Mouse (Mus musculus) hindbrain, embryonic 15.5 days (tissue): Measurements from ENCODE around the gene Thsd4. TPM values are rescaled to one million over a fixed set of nuclear protein-coding genes. Genes with fewer than 3 reads are reported as not detected.
A peak's percentile ranks its signal among the peaks of the same experiment; 100 is the strongest.

ENCODE experiments used
- ATAC-seq: fragments of 200-750 bp; cut with Nextera tagmentation; 2 replicates; pipeline ENCODE4 v1.8.0; 2017; ENCODE audit warnings: low read depth, moderate number of reproducible peaks, moderate TSS enrichment; ENCODE audit not compliant: low FRiP score
- H3K27ac ChIP-seq: fragments of 300-500 bp; sonication (generic); replicated peaks from 2 replicates; pipeline ENCODE4 v1.5.1; 2015; ENCODE audit warnings: mild to moderate bottlenecking, inconsistent platforms
- H3K27me3 ChIP-seq: fragments of 300-500 bp; sonication (generic); 2 replicates; pipeline ENCODE4 v1.6.1; 2015; ENCODE audit warnings: control low read depth, inconsistent platforms
- H3K36me3 ChIP-seq: fragments of 300-500 bp; sonication (generic); 2 replicates; pipeline ENCODE4 v1.6.1; 2015; ENCODE audit warnings: control low read depth, inconsistent platforms
- H3K4me1 ChIP-seq: fragments of 300-500 bp; sonication (generic); replicated peaks from 2 replicates; pipeline ENCODE4 v1.6.1; 2015; ENCODE audit warnings: control low read depth, inconsistent platforms
- H3K4me2 ChIP-seq: fragments of 300-500 bp; sonication (generic); 2 replicates; pipeline ENCODE4 v1.6.1; 2015; ENCODE audit warnings: moderate library complexity, mild to moderate bottlenecking, inconsistent platforms
- H3K4me3 ChIP-seq: fragments of 300-500 bp; sonication (generic); 2 replicates; pipeline ENCODE4 v1.5.1; 2015; ENCODE audit warnings: mild to moderate bottlenecking, inconsistent platforms
- H3K9ac ChIP-seq: fragments of 300-500 bp; sonication (generic); 2 replicates; pipeline ENCODE4 v1.6.1; 2015; ENCODE audit warnings: inconsistent platforms
- H3K9me3 ChIP-seq: fragments of 300-500 bp; sonication (generic); 2 replicates; pipeline ENCODE4 v1.6.1; 2016; ENCODE audit warnings: control low read depth, inconsistent platforms
- WGBS: fragments of 180-500 bp; shearing (Covaris S2); methylation state at CpG from one replicate; pipeline ENCODE4 v1.1.7; 2015; 5-methylcytosine and 5-hydroxymethylcytosine counted together
- polyA plus RNA-seq: library from polyadenylated mRNA; unstranded; fragments of >200 nt; fragmentation: Nextera tagmentation; extraction: Ambion mirVana; gene quantifications from 2 replicates; pipeline ENCODE4 v1.2.1, GENCODE M21; 2015

The Thsd4 gene
- polyA plus RNA-seq, 1 experiment from 2014 or later, result 5.2 TPM

DNA sequence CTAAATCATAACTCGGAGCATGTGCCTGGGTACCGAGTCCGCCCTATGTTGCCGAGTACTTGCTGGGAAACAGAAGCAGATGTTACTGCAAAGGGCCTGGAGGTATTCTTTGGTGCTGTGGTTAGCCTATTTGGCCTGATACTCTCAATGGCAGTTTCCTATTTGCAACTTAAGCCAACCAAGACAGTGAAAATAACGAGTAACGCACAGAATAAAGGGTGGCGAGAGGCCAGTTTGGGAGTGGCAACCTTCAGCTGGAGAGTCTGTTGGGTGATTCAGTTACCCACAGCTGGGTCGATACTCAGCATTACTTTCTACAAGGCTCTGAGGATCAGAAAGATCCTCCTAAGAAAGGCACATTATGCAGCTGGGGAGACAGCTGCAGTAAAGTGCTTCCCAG, 81.3 kb downstream of the Thsd4 start:
- H3K27ac ChIP-seq, result no peak overlapping the region
- 82% methylated on average over 8 of the region's 8 CpGs for WGBS
- ATAC-seq, result no peak

DNA sequence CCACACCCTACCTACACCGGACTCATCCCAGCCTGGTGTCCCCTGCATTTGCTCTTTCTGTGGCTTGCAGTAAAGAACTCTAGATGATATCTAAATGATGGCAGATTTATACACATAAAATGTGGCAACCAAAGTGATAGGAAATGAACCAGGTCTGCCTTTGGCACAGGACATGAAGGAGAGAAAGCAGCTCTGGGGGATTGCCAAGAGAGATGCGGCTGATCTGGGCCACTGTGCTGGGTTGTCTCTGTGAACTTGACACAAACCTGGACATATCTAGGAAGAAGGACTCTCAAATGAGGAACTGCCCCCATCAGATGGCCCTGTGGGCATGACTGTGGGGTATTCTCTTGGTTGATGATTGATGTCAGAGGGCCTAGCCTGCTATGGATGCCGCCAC, 85.6 kb downstream of the Thsd4 start:
- no peak overlapping the region for H3K27ac ChIP-seq
- no peaks in the 10 kb centered on the region for H3K4me1 ChIP-seq
- ATAC-seq, result no peak
- H3K9ac ChIP-seq, result no peak overlapping the region
- 90% methylated on average over 3 of the region's 3 CpGs for WGBS
- no peak overlapping the region for H3K4me2 ChIP-seq
- no peak overlapping the region for H3K4me3 ChIP-seq
- H3K9me3 ChIP-seq, result no peaks in the 10 kb centered on the region
- H3K27me3 ChIP-seq, result no peaks in the 10 kb centered on the region
- no peaks in the 10 kb centered on the region for H3K36me3 ChIP-seq

More for the DNA sequence above, 81.3 kb downstream of the Thsd4 start:
- Histone ChIP-seq H3K4me1 (no peaks in the 10 kb centered on the region), H3K9me3 (no peaks in the 10 kb centered on the region), H3K27me3 (no peaks in the 10 kb centered on the region), H3K4me3 (no peak overlapping the region), H3K4me2 (no peak overlapping the region), H3K9ac (no peak overlapping the region), H3K36me3 (no peaks in the 10 kb centered on the region)

DNA sequence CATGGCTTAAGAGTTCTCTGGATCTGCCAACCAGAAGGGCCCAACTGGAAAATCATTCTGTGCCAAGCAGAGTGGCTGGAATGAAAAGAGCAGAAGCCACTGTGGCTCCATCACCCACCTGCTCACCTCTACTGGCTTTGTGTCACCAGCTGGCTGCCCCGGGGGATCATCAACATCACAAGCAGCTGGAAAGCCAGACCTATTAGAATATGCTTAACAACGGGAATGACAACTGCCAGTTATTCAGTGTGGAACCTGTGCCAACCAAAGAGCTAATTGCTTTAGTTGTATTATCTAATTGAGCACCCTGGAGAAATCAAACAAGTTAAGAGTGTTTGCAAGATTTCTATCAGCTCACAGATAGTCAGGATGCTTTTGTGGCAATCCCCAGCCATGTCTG, 87.8 kb downstream of the Thsd4 start:
- H3K27ac ChIP-seq, result no peak overlapping the region
- WGBS, result 18% methylated on average over 2 of the region's 2 CpGs

DNA sequence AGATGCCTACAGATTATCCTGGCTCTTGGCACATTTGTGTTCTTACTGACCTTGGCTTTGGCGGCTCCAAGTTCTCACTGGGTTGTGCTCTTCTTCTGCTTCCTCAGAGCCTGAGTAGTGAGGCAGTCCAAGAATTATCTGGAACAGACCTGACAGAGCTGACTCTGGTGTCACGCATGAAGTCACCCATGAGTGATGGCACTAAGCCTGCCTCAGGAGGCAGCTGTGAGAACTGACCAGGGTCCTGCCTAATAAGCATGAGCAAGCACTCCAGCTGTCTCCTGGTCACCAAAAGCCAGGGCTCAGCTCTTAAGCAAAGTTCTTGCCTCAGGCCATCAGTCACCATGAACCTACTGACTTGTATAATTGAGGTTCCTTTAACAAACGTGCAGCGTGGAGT, 89.9 kb downstream of the Thsd4 start:
- H3K36me3 ChIP-seq, result no peaks in the 10 kb centered on the region
- H3K4me2 ChIP-seq, result no peak overlapping the region
- no peaks in the 10 kb centered on the region; the same call in 1 of the 2 replicates for H3K27me3 ChIP-seq
- no peaks in the 10 kb centered on the region for H3K9me3 ChIP-seq
- no peaks in the 10 kb centered on the region for H3K4me1 ChIP-seq
- H3K4me3 ChIP-seq, result no peak overlapping the region
- no peak overlapping the region for H3K9ac ChIP-seq
- H3K27ac ChIP-seq, result no peak overlapping the region
- 88% methylated on average over 4 of the region's 4 CpGs for WGBS
- ATAC-seq, result no peak

More for the DNA sequence above, 87.8 kb downstream of the Thsd4 start:
- Histone ChIP-seq H3K9ac (no peak overlapping the region), H3K27me3 (no peaks in the 10 kb centered on the region), H3K4me2 (no peak overlapping the region), H3K36me3 (no peaks in the 10 kb centered on the region), H3K9me3 (no peaks in the 10 kb centered on the region), H3K4me3 (no peak overlapping the region), H3K4me1 (no peaks in the 10 kb centered on the region)
- ATAC-seq, result no peak

DNA sequence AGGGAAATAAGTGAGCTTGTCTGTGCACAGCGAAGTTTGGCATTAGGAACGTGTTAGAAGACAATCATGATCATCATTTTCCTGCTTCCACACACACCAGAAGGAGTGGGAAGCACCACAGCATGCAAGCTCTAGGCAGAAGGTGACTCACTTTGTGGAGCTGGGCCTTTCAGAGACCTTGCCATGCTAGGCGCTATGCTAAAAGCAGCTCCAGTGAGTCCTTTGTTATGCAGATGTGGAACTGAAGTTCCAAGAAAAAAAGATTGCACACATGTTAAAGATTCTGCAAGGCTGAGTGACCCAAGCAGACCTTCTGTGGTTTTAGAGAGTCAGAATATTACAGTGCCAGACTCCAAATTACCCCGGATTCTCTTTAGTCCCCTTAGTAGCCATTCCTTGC, 91.8 kb downstream of the Thsd4 start:
- Histone ChIP-seq H3K9me3 (no peaks in the 10 kb centered on the region), H3K36me3 (no peaks in the 10 kb centered on the region), H3K9ac (no peak overlapping the region), H3K27ac (no peak overlapping the region), H3K4me2 (no peak overlapping the region), H3K27me3 (no peaks in the 10 kb centered on the region; the same call in 1 of the 2 replicates), H3K4me1 (no peaks in the 10 kb centered on the region), H3K4me3 (no peak overlapping the region)
- ATAC-seq, result no peak
- 46% methylated on average over 4 of the region's 4 CpGs for WGBS

DNA sequence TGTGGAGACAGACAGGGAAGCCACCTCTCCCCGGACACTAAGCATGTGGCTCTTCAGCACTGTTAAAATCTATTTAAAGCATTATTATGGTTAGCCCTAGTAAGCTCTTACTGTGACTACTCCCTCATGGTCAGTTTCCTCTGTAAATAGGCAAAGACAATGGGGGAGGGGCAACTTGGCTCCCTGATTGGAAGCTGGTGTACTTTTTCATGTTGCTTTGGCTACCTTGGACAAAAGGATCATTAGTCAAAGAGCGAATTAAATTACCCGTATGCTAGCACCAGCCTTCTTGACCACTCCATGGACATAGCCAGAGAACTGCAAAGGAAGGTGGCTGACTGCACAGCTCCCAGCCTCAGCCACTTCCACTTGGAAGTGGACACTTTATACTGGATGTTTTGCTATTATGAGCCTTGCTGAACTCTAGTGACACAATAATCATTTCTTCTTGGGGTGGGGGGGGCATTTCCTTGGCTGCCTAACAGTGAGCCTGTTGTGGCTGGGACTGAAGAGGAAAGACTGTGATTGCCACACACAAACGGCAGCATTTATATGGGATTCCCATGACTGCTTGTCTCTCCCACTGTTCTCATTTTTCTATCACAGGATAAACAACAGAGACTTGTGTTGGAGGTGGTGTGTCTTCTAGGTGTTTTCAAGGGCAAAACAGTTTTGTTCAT, 107.6 kb downstream of the Thsd4 start:
- Histone ChIP-seq H3K9me3 (no peaks in the 10 kb centered on the region), H3K27me3 (no peaks in the 10 kb centered on the region), H3K27ac (no peak overlapping the region), H3K4me2 (no peak overlapping the region), H3K9ac (no peak overlapping the region), H3K36me3 (no peaks in the 10 kb centered on the region), H3K4me3 (no peak overlapping the region), H3K4me1 (peaks cover 10% of the 10 kb centered on the region)
- WGBS, result 25% methylated on average over 4 of the region's 4 CpGs
- ATAC-seq, result no peak

DNA sequence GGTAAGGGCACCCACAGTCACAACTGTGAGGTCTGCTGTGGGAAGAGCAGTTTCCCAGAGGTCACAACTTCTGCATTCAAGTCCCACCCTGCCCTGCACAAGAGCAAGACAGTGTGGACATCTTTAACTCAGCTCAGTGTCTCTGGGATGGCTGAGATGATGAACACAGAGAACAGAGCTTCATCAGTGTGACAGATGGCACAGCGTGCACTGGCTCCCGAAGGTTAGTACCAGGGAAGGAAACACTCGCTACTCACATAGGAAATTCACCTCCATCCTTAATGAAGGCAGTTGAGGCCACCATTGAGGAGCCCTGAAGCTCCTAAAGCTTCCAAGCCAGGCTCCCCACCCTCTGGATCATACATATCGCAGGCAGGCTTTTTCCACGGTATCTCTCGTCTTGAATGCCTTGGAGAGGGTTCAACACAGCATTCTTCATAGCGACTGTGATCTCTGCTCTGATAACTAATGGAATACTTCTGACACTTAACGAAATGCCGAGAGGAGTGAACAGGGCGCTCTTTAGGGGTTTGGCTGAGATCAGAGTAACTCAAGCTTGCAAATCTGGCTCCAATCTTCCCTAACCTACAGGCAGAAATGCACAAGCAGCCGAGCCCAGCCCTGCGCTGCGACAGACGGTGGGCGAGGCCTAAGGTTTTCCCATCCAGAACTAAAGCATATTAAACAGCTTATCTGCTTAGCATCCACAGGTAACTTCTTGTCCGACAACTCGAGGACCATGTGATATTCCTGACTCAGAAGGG, 110.8 kb downstream of the Thsd4 start:
- Histone ChIP-seq H3K27ac (no peak overlapping the region), H3K36me3 (no peaks in the 10 kb centered on the region), H3K4me3 (no peak overlapping the region), H3K4me1 (peaks cover 10% of the 10 kb centered on the region), H3K27me3 (no peaks in the 10 kb centered on the region), H3K9me3 (no peaks in the 10 kb centered on the region), H3K4me2 (no peak overlapping the region), H3K9ac (no peak overlapping the region)
- ATAC-seq, result no peak
- WGBS, result 75% methylated on average over 17 of the region's 17 CpGs

DNA sequence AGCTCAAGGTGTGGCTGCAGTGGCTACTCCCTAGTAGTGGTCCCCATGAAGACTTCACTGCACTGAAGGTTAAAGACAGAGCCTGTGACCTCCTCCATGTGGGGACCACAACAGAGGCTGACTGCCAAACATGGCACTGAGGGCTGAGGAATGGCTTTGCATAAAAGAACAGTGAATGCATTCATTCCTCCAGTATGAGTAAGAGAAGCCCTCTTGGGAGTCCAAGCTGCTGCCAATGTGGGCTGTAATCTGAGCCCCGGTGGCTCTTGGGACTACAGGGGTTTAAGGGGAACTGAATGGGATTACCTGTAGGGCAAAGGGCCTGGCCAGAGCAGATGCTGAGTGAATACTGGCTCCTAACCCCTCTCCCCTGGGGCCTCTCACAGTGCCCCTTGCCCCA, 114.5 kb downstream of the Thsd4 start:
- peak; percentile 42; the same call in 1 of the 2 replicates for ATAC-seq
- Histone ChIP-seq H3K4me2 (no peak overlapping the region), H3K36me3 (no peaks in the 10 kb centered on the region), H3K4me3 (no peak overlapping the region), H3K9me3 (no peaks in the 10 kb centered on the region), H3K9ac (no peak overlapping the region), H3K27me3 (no peaks in the 10 kb centered on the region), H3K27ac (no peak overlapping the region), H3K4me1 (peaks cover 5% of the 10 kb centered on the region; the same call in 1 of the 2 replicates)
- WGBS, result 28% methylated on average over 1 of the region's 1 CpGs

DNA sequence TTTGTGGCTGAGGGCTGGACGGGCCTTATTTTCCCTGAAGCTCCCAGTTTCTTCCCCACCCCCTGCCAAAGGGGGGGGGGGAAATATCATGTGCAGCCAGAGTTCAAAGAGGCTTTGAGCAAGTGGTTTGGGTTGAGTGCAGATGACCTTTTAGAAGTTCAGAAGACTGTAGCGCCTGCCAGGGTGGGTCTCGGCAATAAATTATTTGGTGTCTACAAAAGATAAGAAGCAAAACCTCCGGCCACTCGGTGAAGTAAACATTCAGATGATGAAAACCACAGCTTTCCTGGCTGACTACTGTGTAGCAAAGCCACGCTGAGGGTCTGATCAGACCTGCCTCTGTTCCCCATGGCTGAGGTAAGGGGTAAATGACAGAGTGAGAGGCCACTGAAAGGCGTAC, 116.1 kb downstream of the Thsd4 start:
- no peaks in the 10 kb centered on the region for H3K4me1 ChIP-seq
- H3K4me3 ChIP-seq, result no peak overlapping the region
- no peak overlapping the region for H3K9ac ChIP-seq
- H3K9me3 ChIP-seq, result no peaks in the 10 kb centered on the region
- H3K4me2 ChIP-seq, result no peak overlapping the region
- H3K27me3 ChIP-seq, result no peaks in the 10 kb centered on the region
- no peak for ATAC-seq
- no peak overlapping the region for H3K27ac ChIP-seq
- WGBS, result 72% methylated on average over 7 of the region's 7 CpGs
- H3K36me3 ChIP-seq, result no peaks in the 10 kb centered on the region

DNA sequence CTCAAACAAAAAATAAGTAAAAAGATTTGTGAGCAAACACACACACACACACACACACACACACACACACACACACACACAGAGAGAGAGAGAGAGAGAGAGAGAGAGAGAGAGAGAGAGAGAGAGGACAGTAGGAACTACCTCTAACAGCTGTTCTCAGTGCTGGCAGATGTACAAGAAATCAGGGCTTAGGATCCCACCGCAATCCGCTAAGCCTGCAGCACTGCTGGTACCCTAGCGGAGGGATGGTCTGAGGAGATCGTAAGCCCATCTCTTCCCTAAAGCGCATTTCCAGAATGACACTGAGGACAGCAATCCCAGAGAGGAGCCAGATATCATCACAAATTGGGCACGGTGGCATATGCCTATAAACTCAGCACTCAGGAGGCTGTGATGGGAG, 119.2 kb downstream of the Thsd4 start:
- Histone ChIP-seq H3K27me3 (no peaks in the 10 kb centered on the region), H3K4me2 (no peak overlapping the region), H3K9me3 (no peaks in the 10 kb centered on the region), H3K36me3 (no peaks in the 10 kb centered on the region), H3K4me3 (no peak overlapping the region), H3K9ac (no peak overlapping the region), H3K27ac (no peak overlapping the region), H3K4me1 (0 out of 2 replicates have a peak, but pooled peaks cover 4% of the 10 kb centered on the region)
- no peak for ATAC-seq
- WGBS, result 85% methylated on average over 6 of the region's 6 CpGs

DNA sequence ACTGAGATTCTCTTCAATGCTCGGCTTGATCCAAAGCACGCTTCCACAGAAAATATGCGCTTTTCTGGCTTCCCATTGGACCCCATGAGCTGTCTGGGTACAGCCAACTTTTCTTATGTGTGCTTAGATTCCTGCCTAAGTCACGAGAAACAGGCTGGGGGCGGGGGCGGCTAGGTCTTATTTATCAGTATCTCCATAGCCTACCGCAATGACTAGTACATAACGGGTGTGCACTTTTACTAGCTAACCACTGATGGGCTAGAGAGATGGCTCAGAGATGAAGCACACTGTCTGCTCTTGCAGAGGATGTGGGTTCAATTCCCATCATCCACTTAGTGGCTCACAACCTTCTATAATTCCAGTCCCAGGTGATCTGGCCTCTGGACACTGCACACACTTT, 121.8 kb downstream of the Thsd4 start:
- WGBS, result 96% methylated on average over 8 of the region's 8 CpGs
- no peaks in the 10 kb centered on the region for H3K36me3 ChIP-seq
- H3K27ac ChIP-seq, result no peak overlapping the region
- H3K9ac ChIP-seq, result no peak overlapping the region
- no peak for ATAC-seq
- peaks cover 4% of the 10 kb centered on the region; the same call in 1 of the 2 replicates for H3K4me1 ChIP-seq
- no peak overlapping the region for H3K4me2 ChIP-seq
- no peaks in the 10 kb centered on the region for H3K27me3 ChIP-seq
- H3K9me3 ChIP-seq, result no peaks in the 10 kb centered on the region
- H3K4me3 ChIP-seq, result no peak overlapping the region

DNA sequence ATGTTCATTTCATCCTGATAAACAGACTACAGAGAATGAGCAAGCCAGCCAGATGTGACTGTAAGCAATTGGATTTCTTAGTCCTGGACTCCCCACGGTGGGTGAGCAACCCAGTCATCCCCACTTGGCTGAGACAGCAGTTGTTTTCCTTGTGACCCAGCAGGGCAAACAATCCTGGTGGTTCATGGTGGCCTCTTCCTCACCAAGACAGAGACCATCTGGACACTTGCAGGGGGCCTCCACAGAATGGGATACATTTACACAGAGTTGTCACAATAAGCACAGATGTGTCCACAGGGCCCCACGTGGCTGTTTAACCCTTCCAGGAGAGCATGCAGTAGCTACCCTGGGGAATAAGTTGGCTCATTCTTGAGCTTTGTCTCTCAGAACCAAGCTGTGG, 123.8 kb downstream of the Thsd4 start:
- no peak overlapping the region for H3K4me2 ChIP-seq
- H3K27ac ChIP-seq, result no peak overlapping the region
- no peaks in the 10 kb centered on the region for H3K9me3 ChIP-seq
- no peak overlapping the region for H3K9ac ChIP-seq
- H3K4me3 ChIP-seq, result no peak overlapping the region
- WGBS, result 37% methylated on average over 2 of the region's 2 CpGs
- no peaks in the 10 kb centered on the region for H3K27me3 ChIP-seq
- ATAC-seq, result no peak
- no peaks in the 10 kb centered on the region for H3K36me3 ChIP-seq
- peaks cover 4% of the 10 kb centered on the region; the same call in 1 of the 2 replicates for H3K4me1 ChIP-seq
